Mouse (Mus musculus): ENCODE data around the gene Myo16. TPM values are rescaled to one million over a fixed set of nuclear protein-coding genes. Genes with fewer than 3 reads are reported as not detected.

The Myo16 gene
- polyA plus RNA-seq, 2 experiments = 0.01 to 0.03 TPM

GRCm38 (mm10) chr8:10155075-10155474 lies 1.4 kb downstream of the Myo16 start:
- Histone ChIP-seq H3K27ac (no peak overlapping the region), H3K4me3 (ENCODE audit: insufficient read depth in 1 of 2, low read depth in 2 of 2, low read length in 2 of 2) (no peak overlapping the region), H3K4me1 (replicated peaks; ENCODE audit: control insufficient read depth in 2 of 2, insufficient read depth in 2 of 2, low read length in 1 of 2) (no peaks in the 10 kb centered on the region), H3K27me3 (ENCODE audit: control insufficient read depth, insufficient read depth, low read length) (peaks cover 13% of the 10 kb centered on the region), H3K9ac (replicated peaks) (no peak overlapping the region), H3K4me2 (ENCODE audit: low read depth) (no peak overlapping the region), H3K36me3 (replicated peaks; ENCODE audit: control insufficient read depth, insufficient read depth, low read depth) (no peaks in the 10 kb centered on the region), H3K9me3 (ENCODE audit: control insufficient read depth, low read length) (no peaks in the 10 kb centered on the region)
- TF ChIP-seq CTCF (IDR thresholded peaks at IDR 0.05; ENCODE audit: low read depth) (no peak), EP300 (IDR thresholded peaks at IDR 0.05; ENCODE audit: low read depth) (no peak)
- DNase-seq (ENCODE audit: low read depth in 3 of 3, low spot score in 3 of 3) (no peak), ATAC-seq (ENCODE audit: insufficient read depth) (no peak)
- WGBS (ENCODE audit: insufficient replicate concordance) = 79% methylated on average over 16 of the region's 16 CpGs

GRCm38 (mm10) chr8:10161106-10161505 lies 7.4 kb downstream of the Myo16 start:
- Histone ChIP-seq H3K36me3 (replicated peaks; ENCODE audit: control insufficient read depth, insufficient read depth, low read depth) (no peaks in the 10 kb centered on the region), H3K27ac (no peak overlapping the region), H3K9ac (replicated peaks) (no peak overlapping the region), H3K4me2 (ENCODE audit: low read depth) (no peak overlapping the region), H3K4me1 (replicated peaks; ENCODE audit: control insufficient read depth in 2 of 2, insufficient read depth in 2 of 2, low read length in 1 of 2) (no peaks in the 10 kb centered on the region), H3K9me3 (ENCODE audit: control insufficient read depth, low read length) (no peaks in the 10 kb centered on the region), H3K27me3 (ENCODE audit: control insufficient read depth, insufficient read depth, low read length) (no peaks in the 10 kb centered on the region), H3K4me3 (ENCODE audit: insufficient read depth in 1 of 2, low read depth in 2 of 2, low read length in 2 of 2) (no peak overlapping the region)
- TF ChIP-seq CTCF (IDR thresholded peaks at IDR 0.05; ENCODE audit: low read depth) = no peak
- DNase-seq (ENCODE audit: low read depth in 3 of 3, low spot score in 3 of 3) = no peak
- no peak for ATAC-seq (ENCODE audit: insufficient read depth)
- 54% methylated on average over 3 of the region's 3 CpGs for WGBS (ENCODE audit: insufficient replicate concordance)

- Histone ChIP-seq H3K9me3 (ENCODE audit: control insufficient read depth, low read length) (no peaks in the 10 kb centered on the region), H3K9ac (replicated peaks) (no peak overlapping the region), H3K4me3 (ENCODE audit: insufficient read depth in 1 of 2, low read depth in 2 of 2, low read length in 2 of 2) (no peak overlapping the region), H3K36me3 (replicated peaks; ENCODE audit: control insufficient read depth, insufficient read depth, low read depth) (no peaks in the 10 kb centered on the region), H3K4me1 (replicated peaks; ENCODE audit: control insufficient read depth in 2 of 2, insufficient read depth in 2 of 2, low read length in 1 of 2) (no peaks in the 10 kb centered on the region), H3K4me2 (ENCODE audit: low read depth) (no peak overlapping the region), H3K27me3 (ENCODE audit: control insufficient read depth, insufficient read depth, low read length) (no peaks in the 10 kb centered on the region), H3K27ac (no peak overlapping the region)
- TF ChIP-seq EP300 (IDR thresholded peaks at IDR 0.05; ENCODE audit: low read depth) = no peak
- TF ChIP-seq CTCF (IDR thresholded peaks at IDR 0.05; ENCODE audit: low read depth) = no peak
- ATAC-seq (ENCODE audit: insufficient read depth) = no peak
- 36% methylated on average over 2 of the region's 2 CpGs for WGBS (ENCODE audit: insufficient replicate concordance)
- DNase-seq (ENCODE audit: low read depth in 3 of 3, low spot score in 3 of 3) = no peak
Measured at GRCm38 (mm10) chr8:10164959-10165358, 11.2 kb downstream of the Myo16 start.

GRCm38 (mm10) chr8:10168326-10168725 lies 14.6 kb downstream of the Myo16 start:
- Histone ChIP-seq H3K36me3 (replicated peaks; ENCODE audit: control insufficient read depth, insufficient read depth, low read depth) (no peaks in the 10 kb centered on the region), H3K4me1 (replicated peaks; ENCODE audit: control insufficient read depth in 2 of 2, insufficient read depth in 2 of 2, low read length in 1 of 2) (no peaks in the 10 kb centered on the region), H3K27ac (no peak overlapping the region), H3K27me3 (ENCODE audit: control insufficient read depth, insufficient read depth, low read length) (no peaks in the 10 kb centered on the region), H3K9ac (replicated peaks) (no peak overlapping the region), H3K4me3 (ENCODE audit: insufficient read depth in 1 of 2, low read depth in 2 of 2, low read length in 2 of 2) (no peak overlapping the region), H3K4me2 (ENCODE audit: low read depth) (no peak overlapping the region), H3K9me3 (ENCODE audit: control insufficient read depth, low read length) (no peaks in the 10 kb centered on the region)
- WGBS (ENCODE audit: insufficient replicate concordance) = 62% methylated on average over 4 of the region's 4 CpGs
- no peak for DNase-seq (ENCODE audit: low read depth in 3 of 3, low spot score in 3 of 3)
- no peak for ATAC-seq (ENCODE audit: insufficient read depth)
- TF ChIP-seq EP300 (IDR thresholded peaks at IDR 0.05; ENCODE audit: low read depth) = no peak
- no peak for TF ChIP-seq CTCF (IDR thresholded peaks at IDR 0.05; ENCODE audit: low read depth)

- no peak for ATAC-seq (ENCODE audit: insufficient read depth)
Measured at GRCm38 (mm10) chr8:10169894-10170293, 16.2 kb downstream of the Myo16 start.

More at GRCm38 (mm10) chr8:10169894-10170293, 16.2 kb downstream of the Myo16 start:
- no peak overlapping the region for H3K4me2 ChIP-seq (ENCODE audit: low read depth)
- TF ChIP-seq CTCF (IDR thresholded peaks at IDR 0.05; ENCODE audit: low read depth) = no peak
- no peak for TF ChIP-seq EP300 (IDR thresholded peaks at IDR 0.05; ENCODE audit: low read depth)
- no peaks in the 10 kb centered on the region for H3K36me3 ChIP-seq (replicated peaks; ENCODE audit: control insufficient read depth, insufficient read depth, low read depth)
- 48% methylated on average over 3 of the region's 3 CpGs for WGBS (ENCODE audit: insufficient replicate concordance)
- H3K27ac ChIP-seq = no peak overlapping the region
- H3K9ac ChIP-seq (replicated peaks) = no peak overlapping the region
- no peak overlapping the region for H3K4me3 ChIP-seq (ENCODE audit: insufficient read depth in 1 of 2, low read depth in 2 of 2, low read length in 2 of 2)
- no peak for DNase-seq (ENCODE audit: low read depth in 3 of 3, low spot score in 3 of 3)
- H3K9me3 ChIP-seq (ENCODE audit: control insufficient read depth, low read length) = no peaks in the 10 kb centered on the region
- no peaks in the 10 kb centered on the region for H3K27me3 ChIP-seq (ENCODE audit: control insufficient read depth, insufficient read depth, low read length)
- no peaks in the 10 kb centered on the region for H3K4me1 ChIP-seq (replicated peaks; ENCODE audit: control insufficient read depth in 2 of 2, insufficient read depth in 2 of 2, low read length in 1 of 2)
